Mouse (Mus musculus) T-helper 2 cell (primary cell): ENCODE results near the gene Slc25a12.

Source experiments
- in situ Hi-C: fragments of 300-600 bp; cut with MboI, MseI; formaldehyde crosslinking; loops from one replicate; pipeline ENCODE4 v1.15.1; 2025; ENCODE audit warnings: high pct_unique_total_duplicates

Slc25a12 gene

GRCm38 (mm10) chr2:71350181-71350580 is 17.4 kb downstream of the Slc25a12 start:
- in situ Hi-C loops, result loop anchor here (5.0 kb wide), 1 partner anchor 88 kb away; no protein-coding TSS in a partner anchor

GRCm38 (mm10) chr2:71349511-71349910 is 18.0 kb downstream of the Slc25a12 start:
- in situ Hi-C loops, result no loop called here

GRCm38 (mm10) chr2:71347732-71348490 is 19.6 kb downstream of the Slc25a12 start:
- in situ Hi-C loops, result no loop called here

- in situ Hi-C loops, result no loop called here
These were observed 20.4 kb downstream of the Slc25a12 start for GRCm38 (mm10) chr2:71347160-71347559.

- in situ Hi-C loops, result no loop called here
These were observed 23.5 kb downstream of the Slc25a12 start for GRCm38 (mm10) chr2:71343884-71344640.

GRCm38 (mm10) chr2:71340126-71340525 is 27.4 kb downstream of the Slc25a12 start:
- in situ Hi-C loops, result no loop called here

- in situ Hi-C loops, result no loop called here
These were observed 29.3 kb downstream of the Slc25a12 start for GRCm38 (mm10) chr2:71338145-71338796.

GRCm38 (mm10) chr2:71336631-71337030 is 30.9 kb downstream of the Slc25a12 start:
- in situ Hi-C loops, result no loop called here

- in situ Hi-C loops, result no loop called here
These were observed 31.3 kb downstream of the Slc25a12 start for GRCm38 (mm10) chr2:71336209-71336608.

GRCm38 (mm10) chr2:71333986-71334822 is 33.3 kb downstream of the Slc25a12 start:
- in situ Hi-C loops, result no loop called here

GRCm38 (mm10) chr2:71329761-71330160 is 37.8 kb downstream of the Slc25a12 start:
- in situ Hi-C loops, result loop anchor here (10.0 kb wide), 1 partner anchor 1525 kb away; no protein-coding TSS in a partner anchor

GRCm38 (mm10) chr2:71328391-71329160 is 39.0 kb downstream of the Slc25a12 start:
- in situ Hi-C loops, result loop anchor here (10.0 kb wide), 1 partner anchor 1526 kb away; no protein-coding TSS in a partner anchor

- in situ Hi-C loops, result loop anchor here (10.0 kb wide), 1 partner anchor 1527 kb away; no protein-coding TSS in a partner anchor
These were observed 39.8 kb downstream of the Slc25a12 start for GRCm38 (mm10) chr2:71327715-71328114.

GRCm38 (mm10) chr2:71326766-71327464 is 40.6 kb downstream of the Slc25a12 start:
- in situ Hi-C loops, result loop anchor here (10.0 kb wide), 1 partner anchor 1528 kb away; no protein-coding TSS in a partner anchor

- in situ Hi-C loops, result loop anchor here (10.0 kb wide), 1 partner anchor 1531 kb away; no protein-coding TSS in a partner anchor
These were observed 43.7 kb downstream of the Slc25a12 start for GRCm38 (mm10) chr2:71323886-71324285.

- in situ Hi-C loops, result loop anchor here (10.0 kb wide), 1 partner anchor 1533 kb away; no protein-coding TSS in a partner anchor
These were observed 46.1 kb downstream of the Slc25a12 start for GRCm38 (mm10) chr2:71321486-71321885.

- in situ Hi-C loops, result no loop called here
These were observed 51.3 kb downstream of the Slc25a12 start for GRCm38 (mm10) chr2:71316116-71316789.

GRCm38 (mm10) chr2:71315022-71315421 is 52.5 kb downstream of the Slc25a12 start:
- in situ Hi-C loops, result no loop called here

GRCm38 (mm10) chr2:71314080-71314479 is 53.5 kb downstream of the Slc25a12 start:
- in situ Hi-C loops, result no loop called here
